Mouse (Mus musculus): ENCODE data around the gene Dyrk2.

GRCm38 (mm10) chr10:118867304-118867895 lies 2.6 kb downstream of the Dyrk2 start:
- TF ChIP-seq GATA1 (IDR thresholded peaks at IDR 0.05; ENCODE audit: borderline replicate concordance, low read length) (no peak), FLI1 (IDR thresholded peaks at IDR 0.05; ENCODE audit: low read length) (no peak)
